Mouse (Mus musculus): ENCODE results near the gene Inpp4b. TPM values are rescaled to one million over a fixed set of nuclear protein-coding genes. Genes with fewer than 3 reads are reported as not detected.

Gene Inpp4b
- polyA plus RNA-seq, 1 experiment from 2014 or later, result 6.0 TPM

DNA sequence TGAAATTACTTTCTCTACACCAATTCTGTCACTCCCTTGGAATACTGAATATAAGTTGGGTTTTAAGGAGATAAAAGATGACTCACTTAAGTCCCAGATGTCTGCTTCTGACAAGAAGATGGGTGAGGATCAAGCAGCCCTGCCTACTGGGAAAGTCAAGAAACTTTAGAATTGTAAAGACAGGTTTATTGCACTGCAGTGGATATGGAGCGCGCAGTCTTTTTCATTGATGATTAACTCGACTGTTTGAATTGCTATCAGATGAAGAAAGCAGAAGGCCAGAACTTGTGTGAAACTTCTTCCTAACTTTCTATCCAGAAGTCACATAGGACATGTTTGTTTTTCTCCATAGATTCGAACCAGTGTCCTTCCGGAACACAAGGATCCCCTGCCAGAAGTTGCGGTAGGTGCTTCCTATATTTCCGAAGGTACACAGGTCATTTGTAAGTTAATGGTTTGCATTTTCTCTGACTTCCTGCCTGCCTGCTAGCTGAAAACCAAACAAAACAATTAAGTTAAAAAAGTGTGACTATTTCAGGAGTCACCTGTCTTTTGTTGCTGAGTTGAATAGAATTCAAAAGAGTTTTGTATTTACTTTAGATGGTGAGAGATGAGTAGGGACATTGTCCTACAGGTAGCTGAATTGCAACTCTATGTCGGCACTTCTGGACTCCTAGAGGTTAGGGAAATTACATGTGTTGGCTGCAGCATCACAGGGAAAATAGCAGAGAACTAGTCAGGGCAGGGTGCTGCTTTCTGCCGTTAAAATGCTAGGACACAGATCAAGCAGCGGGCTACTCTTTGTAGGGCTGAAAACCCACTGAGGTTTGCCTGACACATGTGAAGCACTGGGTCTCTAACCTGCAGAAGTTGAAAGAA is 502.0 kb downstream of the Inpp4b start:
- H3K27ac ChIP-seq, result no peak overlapping the region; the same call in 1 of the 2 replicates
- no peak overlapping the region for H3K4me2 ChIP-seq (replicated peaks)
- 61% methylated on average over 10 of the region's 10 CpGs for WGBS

DNA sequence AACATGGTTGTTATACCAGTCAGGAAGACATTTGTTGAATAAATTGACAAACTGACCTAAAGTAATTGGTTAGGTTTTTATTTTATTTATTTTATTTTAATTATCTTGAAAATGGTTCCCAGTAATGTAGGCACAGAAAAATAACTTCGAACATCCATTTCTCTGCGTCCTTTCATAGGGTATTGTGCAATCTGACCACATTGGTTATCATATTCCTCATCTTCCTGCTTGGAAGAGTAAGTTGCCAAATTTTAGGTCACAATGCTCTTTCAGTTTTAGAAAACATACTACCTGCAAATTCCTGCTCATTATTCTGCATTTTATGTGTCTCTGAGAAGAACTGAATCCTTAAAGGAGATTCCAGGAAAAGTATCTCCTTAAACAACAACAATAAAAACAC is 505.6 kb downstream of the Inpp4b start:
- no peaks in the 10 kb centered on the region for H3K9me3 ChIP-seq
- H3K27ac ChIP-seq, result no peak overlapping the region
- H3K27me3 ChIP-seq (replicated peaks), result no peaks in the 10 kb centered on the region
- H3K4me3 ChIP-seq (replicated peaks), result no peak overlapping the region
- H3K4me2 ChIP-seq (replicated peaks), result no peak overlapping the region
- H3K9ac ChIP-seq, result no peak overlapping the region
- no peaks in the 10 kb centered on the region for H3K36me3 ChIP-seq
- H3K4me1 ChIP-seq (replicated peaks), result no peaks in the 10 kb centered on the region
- WGBS, result 88% methylated on average over 2 of the region's 2 CpGs
- no peak for ATAC-seq

More for the DNA sequence above, 502.0 kb downstream of the Inpp4b start:
- Histone ChIP-seq H3K4me3 (replicated peaks) (no peak overlapping the region), H3K36me3 (no peaks in the 10 kb centered on the region), H3K27me3 (replicated peaks) (no peaks in the 10 kb centered on the region), H3K4me1 (replicated peaks) (no peaks in the 10 kb centered on the region), H3K9me3 (no peaks in the 10 kb centered on the region), H3K9ac (no peak overlapping the region)
- peak; percentile 93 for ATAC-seq

DNA sequence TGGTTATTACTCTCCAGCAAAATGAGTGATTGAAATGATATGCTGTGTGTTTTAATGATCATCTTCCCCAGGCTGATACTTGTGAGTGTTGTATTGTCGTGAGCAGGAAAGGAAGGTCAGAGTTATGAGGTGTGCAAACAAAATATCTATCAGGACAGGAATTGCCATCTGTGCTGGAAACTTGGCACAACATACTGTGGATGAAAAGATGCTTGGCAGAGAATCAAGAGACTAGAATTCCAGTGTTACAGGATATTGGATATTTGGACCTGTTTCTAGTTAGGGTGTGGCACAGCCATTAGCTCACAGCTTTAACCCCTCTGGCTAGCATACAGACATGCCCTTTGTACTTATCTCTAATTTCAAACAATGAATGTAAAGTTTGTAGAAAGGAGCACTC is 507.6 kb downstream of the Inpp4b start:
- Histone ChIP-seq H3K27ac (no peak overlapping the region), H3K9ac (no peak overlapping the region), H3K27me3 (replicated peaks) (no peaks in the 10 kb centered on the region), H3K9me3 (no peaks in the 10 kb centered on the region), H3K36me3 (no peaks in the 10 kb centered on the region), H3K4me3 (replicated peaks) (no peak overlapping the region), H3K4me1 (replicated peaks) (no peaks in the 10 kb centered on the region), H3K4me2 (replicated peaks) (no peak overlapping the region)
- WGBS, result 66% methylated on average over 1 of the region's 1 CpGs
- ATAC-seq, result no peak

DNA sequence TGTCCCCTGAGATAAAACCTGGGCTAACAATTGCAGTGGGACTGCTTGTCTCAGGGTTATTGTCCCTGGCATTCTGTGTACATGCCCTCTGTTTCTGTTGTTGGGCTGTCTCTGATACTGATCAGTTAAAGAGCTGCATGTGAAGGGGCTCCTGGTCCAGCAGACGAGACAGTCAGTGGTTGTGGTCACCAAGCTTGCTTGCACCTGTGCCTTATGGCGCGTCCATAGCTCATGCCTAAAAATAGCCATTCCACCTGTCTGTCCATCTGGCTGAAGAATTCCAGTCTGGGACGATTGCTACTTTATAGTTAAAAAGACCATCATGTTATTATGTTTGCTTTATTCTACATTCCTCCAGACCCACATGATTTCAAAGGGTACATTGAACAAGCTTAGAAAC is 510.8 kb downstream of the Inpp4b start:
- Histone ChIP-seq H3K9me3 (no peaks in the 10 kb centered on the region), H3K27ac (no peak overlapping the region), H3K4me1 (replicated peaks) (no peaks in the 10 kb centered on the region), H3K4me3 (replicated peaks) (no peak overlapping the region), H3K36me3 (no peaks in the 10 kb centered on the region), H3K9ac (no peak overlapping the region), H3K4me2 (replicated peaks) (no peak overlapping the region), H3K27me3 (replicated peaks) (no peaks in the 10 kb centered on the region)
- ATAC-seq, result no peak
- WGBS, result 79% methylated on average over 4 of the region's 4 CpGs

DNA sequence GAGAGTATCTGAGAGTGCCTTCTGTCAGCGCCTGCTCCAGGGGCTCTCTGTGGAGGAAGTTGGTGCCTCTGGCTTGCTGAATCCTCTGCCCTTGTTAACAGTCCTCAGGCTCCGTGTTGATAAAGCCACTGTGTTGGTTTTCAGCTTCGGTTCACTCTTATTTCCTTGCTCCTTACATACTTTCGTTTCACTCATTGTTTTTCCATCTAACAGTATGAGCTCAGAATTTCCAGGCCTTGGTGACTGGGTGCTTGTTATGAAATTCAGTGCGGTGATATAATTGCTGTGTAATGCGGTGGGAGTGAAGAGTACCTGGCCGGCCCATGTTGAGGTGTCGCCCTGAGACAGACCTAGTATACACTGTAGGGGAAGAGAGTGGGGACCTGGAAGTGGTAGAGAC is 512.2 kb downstream of the Inpp4b start:
- Histone ChIP-seq H3K4me2 (replicated peaks) (no peak overlapping the region), H3K4me1 (replicated peaks) (no peaks in the 10 kb centered on the region)
- 75% methylated on average over 8 of the region's 8 CpGs for WGBS

DNA sequence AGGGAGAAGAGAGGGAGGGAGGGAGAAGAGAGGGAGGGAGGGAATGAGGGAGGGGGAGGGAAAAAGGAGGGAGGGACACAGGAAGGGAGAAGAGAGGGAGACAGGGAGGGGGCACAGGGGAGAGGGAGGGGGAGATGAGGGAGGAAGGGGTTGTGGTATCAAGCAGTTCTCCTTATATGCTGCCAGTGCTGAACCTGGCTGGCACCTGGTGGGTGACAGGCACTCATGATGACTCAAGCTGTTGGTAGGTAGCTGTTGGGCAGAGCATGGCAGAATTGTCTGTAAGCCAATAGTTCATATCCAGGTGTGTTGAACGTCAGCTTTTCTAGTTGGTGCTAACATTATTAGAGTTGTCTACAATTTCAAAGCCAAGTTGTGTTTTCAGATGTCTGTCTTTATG is 512.7 kb downstream of the Inpp4b start:
- WGBS, result 82% methylated on average over 1 of the region's 1 CpGs

More for the DNA sequence above, 512.2 kb downstream of the Inpp4b start:
- H3K9me3 ChIP-seq, result no peaks in the 10 kb centered on the region
- no peak overlapping the region for H3K9ac ChIP-seq
- no peak overlapping the region for H3K4me3 ChIP-seq (replicated peaks)
- H3K27ac ChIP-seq, result no peak overlapping the region
- no peaks in the 10 kb centered on the region for H3K36me3 ChIP-seq
- H3K27me3 ChIP-seq (replicated peaks), result no peaks in the 10 kb centered on the region
- ATAC-seq, result no peak

DNA sequence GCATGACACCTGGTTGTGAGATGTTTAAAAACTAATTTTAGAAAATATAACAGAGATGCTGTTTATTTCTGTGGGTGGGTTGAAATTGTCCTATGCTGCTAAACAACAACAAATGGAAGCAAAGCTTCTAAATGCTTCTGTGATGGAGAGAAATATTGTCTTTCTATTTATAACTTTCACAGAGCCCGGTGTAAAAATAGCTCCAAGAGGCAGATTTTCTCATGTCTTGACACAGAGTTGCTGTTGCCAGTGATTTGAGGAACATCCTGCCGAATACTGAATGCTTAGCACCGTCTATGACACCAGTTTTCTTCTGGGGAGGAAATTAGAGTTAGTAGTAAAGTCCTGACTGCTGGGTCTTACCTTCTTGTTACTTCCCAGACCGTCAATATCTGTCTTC is 513.8 kb downstream of the Inpp4b start:
- WGBS, result 60% methylated on average over 4 of the region's 4 CpGs
- no peaks in the 10 kb centered on the region for H3K9me3 ChIP-seq
- no peak overlapping the region for H3K27ac ChIP-seq
- H3K4me3 ChIP-seq (replicated peaks), result no peak overlapping the region
- H3K4me1 ChIP-seq (replicated peaks), result no peaks in the 10 kb centered on the region
- H3K27me3 ChIP-seq (replicated peaks), result no peaks in the 10 kb centered on the region
- H3K4me2 ChIP-seq (replicated peaks), result no peak overlapping the region
- ATAC-seq, result no peak
- no peaks in the 10 kb centered on the region for H3K36me3 ChIP-seq
- no peak overlapping the region for H3K9ac ChIP-seq

More for the DNA sequence above, 512.7 kb downstream of the Inpp4b start:
- Histone ChIP-seq H3K36me3 (no peaks in the 10 kb centered on the region), H3K4me1 (replicated peaks) (no peaks in the 10 kb centered on the region), H3K9me3 (no peaks in the 10 kb centered on the region), H3K27me3 (replicated peaks) (no peaks in the 10 kb centered on the region), H3K9ac (no peak overlapping the region), H3K4me2 (replicated peaks) (no peak overlapping the region), H3K27ac (no peak overlapping the region), H3K4me3 (replicated peaks) (no peak overlapping the region)
- no peak for ATAC-seq

DNA sequence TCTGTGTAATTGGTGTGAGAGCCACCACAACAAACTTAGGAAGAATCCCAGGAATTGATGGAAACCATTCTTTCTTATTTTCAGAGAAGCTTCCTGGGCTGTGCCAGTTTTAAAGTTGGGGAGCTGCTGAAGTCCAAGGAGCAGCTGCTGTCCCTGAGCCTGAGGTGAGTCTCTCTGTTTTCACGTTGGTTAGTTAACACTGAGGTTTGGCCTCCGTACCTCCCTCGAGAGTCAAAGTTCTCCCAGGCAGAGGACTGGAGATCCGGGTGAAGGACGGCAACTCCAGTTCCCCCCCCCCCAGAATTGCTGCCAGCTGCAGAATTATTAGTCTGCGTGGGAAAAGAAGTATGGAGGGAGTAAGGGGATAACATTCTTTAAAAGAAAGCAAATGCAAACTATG is 514.3 kb downstream of the Inpp4b start:
- no peak for ATAC-seq

DNA sequence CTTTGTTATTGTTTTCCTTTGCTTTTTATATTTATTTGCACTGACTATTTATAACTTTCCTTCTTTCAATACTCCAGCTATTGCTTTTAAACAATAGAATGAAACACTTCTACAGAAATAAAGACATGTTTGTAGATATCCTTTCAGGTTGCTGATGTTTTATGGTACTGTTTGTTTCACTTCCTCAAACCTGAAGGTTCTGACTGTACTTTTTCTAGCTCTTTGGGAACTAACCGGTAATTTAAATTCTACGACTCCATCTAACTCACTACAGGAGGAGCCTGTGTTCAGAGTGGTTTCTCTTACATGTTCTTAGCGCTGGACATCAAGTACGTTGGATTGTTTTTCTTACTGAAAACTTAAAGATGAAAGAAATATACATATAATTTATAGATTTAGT is 516.0 kb downstream of the Inpp4b start:
- Histone ChIP-seq H3K27me3 (replicated peaks) (no peaks in the 10 kb centered on the region), H3K9ac (no peak overlapping the region), H3K4me1 (replicated peaks) (no peaks in the 10 kb centered on the region), H3K9me3 (no peaks in the 10 kb centered on the region), H3K36me3 (no peaks in the 10 kb centered on the region), H3K27ac (no peak overlapping the region), H3K4me2 (replicated peaks) (no peak overlapping the region), H3K4me3 (replicated peaks) (no peak overlapping the region)
- ATAC-seq, result no peak
- WGBS, result 92% methylated on average over 4 of the region's 4 CpGs

More for the DNA sequence above, 514.3 kb downstream of the Inpp4b start:
- Histone ChIP-seq H3K4me3 (replicated peaks) (no peak overlapping the region), H3K27me3 (replicated peaks) (no peaks in the 10 kb centered on the region), H3K36me3 (no peaks in the 10 kb centered on the region), H3K4me1 (replicated peaks) (no peaks in the 10 kb centered on the region), H3K9me3 (no peaks in the 10 kb centered on the region), H3K4me2 (replicated peaks) (no peak overlapping the region), H3K27ac (no peak overlapping the region), H3K9ac (no peak overlapping the region)
- 53% methylated on average over 6 of the region's 6 CpGs for WGBS

DNA sequence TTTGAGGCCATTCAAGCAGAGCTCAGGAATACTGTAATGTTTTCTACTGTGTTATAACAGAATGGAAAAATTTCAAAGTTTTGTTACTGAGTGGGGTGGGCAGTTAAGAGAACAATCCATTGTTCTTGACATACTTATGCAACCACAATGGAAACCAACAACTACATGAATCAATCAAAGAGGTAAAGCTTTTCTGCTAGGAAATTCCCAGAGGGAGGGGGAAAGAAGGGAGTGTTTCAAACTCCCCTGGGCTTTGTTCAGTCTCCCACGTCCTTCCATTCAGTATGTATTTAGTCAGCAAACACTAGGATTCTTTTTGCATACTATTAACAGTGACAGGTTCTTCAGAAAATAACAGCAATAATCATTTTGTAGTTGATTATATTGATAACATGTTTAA is 517.4 kb downstream of the Inpp4b start:
- H3K4me2 ChIP-seq (replicated peaks), result no peak overlapping the region

DNA sequence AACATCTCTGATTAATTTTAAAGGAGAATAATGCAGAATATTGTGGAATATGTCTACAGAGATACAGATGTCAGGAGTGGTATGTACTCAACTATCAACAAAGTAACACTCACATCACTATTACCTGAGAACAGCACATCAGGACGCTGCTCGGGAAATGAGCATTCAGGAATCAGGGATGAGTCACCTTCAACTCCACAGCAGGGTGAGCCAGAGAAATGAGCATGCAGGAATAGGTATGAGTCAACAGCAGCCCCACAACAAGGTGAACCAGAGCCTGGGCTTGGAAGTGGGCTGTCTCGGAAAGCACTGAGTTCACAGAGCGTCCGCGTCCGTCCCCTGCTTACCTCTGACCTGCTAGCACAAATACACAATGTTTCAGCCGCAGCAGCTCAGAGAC is 519.0 kb downstream of the Inpp4b start:
- 86% methylated on average over 8 of the region's 8 CpGs for WGBS
- Histone ChIP-seq H3K4me2 (replicated peaks) (no peak overlapping the region), H3K27me3 (replicated peaks) (no peaks in the 10 kb centered on the region), H3K4me3 (replicated peaks) (no peak overlapping the region), H3K27ac (no peak overlapping the region), H3K9ac (no peak overlapping the region), H3K36me3 (no peaks in the 10 kb centered on the region), H3K9me3 (no peaks in the 10 kb centered on the region), H3K4me1 (replicated peaks) (no peaks in the 10 kb centered on the region)
- ATAC-seq, result no peak

More for the DNA sequence above, 517.4 kb downstream of the Inpp4b start:
- Histone ChIP-seq H3K27me3 (replicated peaks) (no peaks in the 10 kb centered on the region), H3K27ac (no peak overlapping the region), H3K4me3 (replicated peaks) (no peak overlapping the region), H3K9ac (no peak overlapping the region), H3K36me3 (no peaks in the 10 kb centered on the region), H3K4me1 (replicated peaks) (no peaks in the 10 kb centered on the region), H3K9me3 (no peaks in the 10 kb centered on the region)
- ATAC-seq, result no peak
- 62% methylated on average over 1 of the region's 1 CpGs for WGBS

DNA sequence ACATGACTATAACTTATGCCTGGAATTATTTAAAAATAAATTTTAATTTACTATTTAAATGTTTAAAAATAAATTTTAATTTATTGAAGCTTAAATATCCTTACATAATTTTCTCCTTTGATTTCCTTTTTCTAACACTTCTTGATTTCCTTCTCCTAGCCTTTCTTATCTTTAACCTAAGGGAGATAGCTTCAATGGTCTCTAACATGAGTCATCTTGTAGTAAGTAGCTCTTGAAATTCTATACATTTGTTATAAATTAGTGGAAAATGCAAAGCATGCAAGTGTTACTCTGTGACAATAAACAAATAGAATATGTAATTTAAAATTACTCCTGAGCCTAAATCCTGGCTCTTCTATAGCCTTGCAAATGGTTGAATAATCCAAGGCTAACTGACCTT is 520.4 kb downstream of the Inpp4b start:
- Histone ChIP-seq H3K27me3 (replicated peaks) (no peaks in the 10 kb centered on the region), H3K4me3 (replicated peaks) (no peak overlapping the region), H3K9ac (no peak overlapping the region), H3K4me1 (replicated peaks) (no peaks in the 10 kb centered on the region), H3K36me3 (no peaks in the 10 kb centered on the region), H3K4me2 (replicated peaks) (no peak overlapping the region), H3K9me3 (no peaks in the 10 kb centered on the region), H3K27ac (no peak overlapping the region)
- no peak for ATAC-seq

DNA sequence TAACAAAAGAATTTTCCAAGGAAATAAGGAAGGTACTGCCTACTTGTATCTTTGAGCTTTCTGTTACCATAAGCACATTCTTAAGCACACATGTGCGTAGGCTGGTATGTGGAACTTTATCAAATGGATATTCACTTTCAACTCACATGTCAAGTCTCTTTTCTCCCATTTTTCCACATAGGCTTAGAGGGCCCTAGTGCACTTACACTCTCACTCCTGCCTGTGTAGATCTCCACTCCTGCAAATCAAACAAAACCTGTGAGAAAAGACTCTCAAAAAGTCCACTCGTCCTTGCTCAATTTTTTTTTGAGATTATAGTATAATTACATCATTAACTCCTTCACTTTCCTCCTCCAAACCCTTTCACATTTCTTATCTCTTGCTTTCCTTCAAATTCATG is 522.0 kb downstream of the Inpp4b start:
- ATAC-seq, result no peak
- no peaks in the 10 kb centered on the region for H3K27me3 ChIP-seq (replicated peaks)
- no peaks in the 10 kb centered on the region for H3K4me1 ChIP-seq (replicated peaks)
- no peak overlapping the region for H3K4me2 ChIP-seq (replicated peaks)
- WGBS, result 80% methylated on average over 2 of the region's 2 CpGs
- H3K27ac ChIP-seq, result no peak overlapping the region
- no peak overlapping the region for H3K9ac ChIP-seq
- no peaks in the 10 kb centered on the region for H3K36me3 ChIP-seq
- no peaks in the 10 kb centered on the region for H3K9me3 ChIP-seq
- no peak overlapping the region for H3K4me3 ChIP-seq (replicated peaks)

All from intestine, embryonic 15.5 days (tissue).